Mouse (Mus musculus): ENCODE results near the gene Chn1.

GRCm38 (mm10) chr2:73609724-73610210 lies 165.4 kb downstream of the Chn1 start:
- TF ChIP-seq POLR2A (IDR thresholded peaks at IDR 0.05; ENCODE audit: low read depth, low read length) (no peak), CTCF (IDR thresholded peaks at IDR 0.05; ENCODE audit: extremely low read depth, insufficient read length, insufficient replicate concordance, low read depth, low read length) (no peak)
